Mouse (Mus musculus) thymus, adult 2 months (tissue): ENCODE data around the gene Vamp2. TPM values are rescaled to one million over a fixed set of nuclear protein-coding genes. Genes with fewer than 3 reads are reported as not detected.

Experiments used
- DNase-seq: peaks from one replicate; pipeline ENCODE4 v3.0.0; 2021
- H3K27ac ChIP-seq: fragments of 200-500 bp; 2 replicates; pipeline ENCODE4 v1.5.1; 2012; ENCODE audit warnings: low read length, control low read depth; ENCODE audit not compliant: control insufficient read depth, insufficient read depth
- H3K27me3 ChIP-seq: fragments of 200-500 bp; 2 replicates; pipeline ENCODE4 v1.6.1; 2012; ENCODE audit warnings: mild to moderate bottlenecking, low read length, moderate library complexity, mixed read lengths; ENCODE audit not compliant: control insufficient read depth, insufficient read depth
- H3K36me3 ChIP-seq: fragments of 200-500 bp; 2 replicates; pipeline ENCODE4 v1.6.1; 2012; ENCODE audit warnings: mild to moderate bottlenecking, low read length, moderate library complexity; ENCODE audit not compliant: control insufficient read depth, insufficient read depth
- H3K4me1 ChIP-seq: fragments of 200-500 bp; replicated peaks from 2 replicates; pipeline ENCODE4 v1.6.1; 2012; ENCODE audit warnings: low read length; ENCODE audit not compliant: control insufficient read depth, insufficient read depth
- H3K4me3 ChIP-seq: fragments of 200-500 bp; 2 replicates; pipeline ENCODE4 v1.5.1; 2012; ENCODE audit warnings: mild to moderate bottlenecking, low read length, control low read depth, moderate library complexity; ENCODE audit not compliant: control insufficient read depth, insufficient read depth
- CTCF ChIP-seq: fragments of 200-500 bp; IDR thresholded peaks from 2 replicates; pipeline ENCODE4 v1.5.1; 2012; ENCODE audit warnings: mild to moderate bottlenecking, control low read depth, low read length, moderate library complexity, borderline replicate concordance; ENCODE audit not compliant: control insufficient read depth, poor library complexity, insufficient read depth; ENCODE audit errors: extremely low read depth
- POLR2A ChIP-seq: fragments of 200-500 bp; IDR thresholded peaks from 2 replicates; pipeline ENCODE4 v1.6.1; 2012; ENCODE audit warnings: mild to moderate bottlenecking, low read length, control low read depth, moderate library complexity; ENCODE audit not compliant: control insufficient read depth, poor library complexity, insufficient read depth; ENCODE audit errors: extremely low read depth
- WGBS: fragments of 180-500 bp; shearing (Covaris S2); methylation state at CpG from one replicate; pipeline ENCODE4 v1.1.7; 2018; 5-methylcytosine and 5-hydroxymethylcytosine counted together
- polyA plus RNA-seq: library from polyadenylated mRNA; depleted of rRNA; stranded (reverse); fragments of >200 nt; gene quantifications from 2 replicates; pipeline ENCODE4 v1.2.3, GENCODE M21; 2012

Vamp2 gene
- polyA plus RNA-seq, 1 experiment, result 159 TPM

DNA sequence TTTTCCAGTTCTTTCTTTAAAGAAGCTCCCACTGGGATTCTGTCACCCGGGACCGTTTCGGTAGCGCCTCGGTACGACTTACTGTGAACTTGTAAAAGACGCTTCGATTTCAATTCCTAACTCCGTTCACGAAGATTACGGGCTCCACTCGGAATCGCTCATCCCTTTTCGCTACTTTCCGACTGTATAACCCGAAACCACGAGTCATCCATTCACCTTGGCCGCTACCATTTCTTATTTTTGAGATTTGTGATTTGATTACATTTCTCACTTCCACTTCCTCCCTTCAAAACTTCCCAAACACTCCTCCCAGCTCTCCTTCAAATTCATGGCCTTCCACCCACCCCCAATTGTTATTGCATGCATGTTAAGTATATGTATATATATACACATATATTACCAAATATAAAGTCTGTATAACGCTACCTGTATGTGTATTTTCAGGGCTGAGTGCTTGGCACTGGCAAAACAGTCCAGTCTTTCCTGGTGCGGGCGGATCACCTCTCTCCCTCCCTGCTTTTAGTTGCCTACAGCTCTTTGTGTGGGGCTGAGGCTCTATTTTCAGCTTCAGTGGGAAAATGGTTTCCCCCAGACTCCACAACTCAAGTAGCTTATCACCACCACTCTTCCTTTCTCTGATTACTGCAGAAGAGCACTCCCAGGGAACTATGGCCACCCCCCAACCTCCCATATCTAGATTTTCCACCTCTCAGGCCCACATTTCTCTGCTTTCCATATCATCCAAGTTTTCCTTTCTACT lies 22.9 kb downstream of the Vamp2 start:
- H3K4me3 ChIP-seq, result no peak overlapping the region
- TF ChIP-seq POLR2A (no peak), CTCF (no peak)
- WGBS, result 21% methylated on average over 21 of the region's 21 CpGs
- DNase-seq, result no peak
- H3K27ac ChIP-seq, result no peak overlapping the region
- no peaks in the 10 kb centered on the region for H3K4me1 ChIP-seq
- H3K27me3 ChIP-seq, result no peaks in the 10 kb centered on the region
- H3K36me3 ChIP-seq, result peaks cover 19% of the 10 kb centered on the region

DNA sequence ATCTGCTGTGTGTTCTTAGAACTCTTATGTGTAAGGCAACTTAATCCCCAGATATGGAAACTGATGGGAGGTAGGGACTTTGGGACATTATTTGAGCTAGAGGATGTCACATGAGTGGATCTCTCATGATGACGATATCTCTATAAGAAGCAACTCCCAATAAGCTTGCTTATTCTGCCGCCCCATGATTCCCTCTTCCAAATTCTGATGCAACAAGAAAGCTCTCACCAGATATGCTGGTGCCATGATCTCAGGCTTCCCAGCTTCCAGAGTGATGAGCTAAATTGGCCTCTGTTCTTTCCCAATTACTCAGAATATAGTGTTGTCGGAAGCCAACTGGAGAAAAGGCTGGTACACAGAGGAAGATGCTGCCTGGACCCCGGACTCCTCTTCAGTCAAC lies 23.6 kb downstream of the Vamp2 start:
- no peak overlapping the region for H3K4me3 ChIP-seq
- no peak overlapping the region for H3K27ac ChIP-seq
- TF ChIP-seq POLR2A (no peak), CTCF (no peak)
- peaks cover 16% of the 10 kb centered on the region for H3K36me3 ChIP-seq
- WGBS, result 87% methylated on average over 4 of the region's 4 CpGs
- no peaks in the 10 kb centered on the region for H3K4me1 ChIP-seq
- H3K27me3 ChIP-seq, result no peaks in the 10 kb centered on the region
- no peak for DNase-seq

DNA sequence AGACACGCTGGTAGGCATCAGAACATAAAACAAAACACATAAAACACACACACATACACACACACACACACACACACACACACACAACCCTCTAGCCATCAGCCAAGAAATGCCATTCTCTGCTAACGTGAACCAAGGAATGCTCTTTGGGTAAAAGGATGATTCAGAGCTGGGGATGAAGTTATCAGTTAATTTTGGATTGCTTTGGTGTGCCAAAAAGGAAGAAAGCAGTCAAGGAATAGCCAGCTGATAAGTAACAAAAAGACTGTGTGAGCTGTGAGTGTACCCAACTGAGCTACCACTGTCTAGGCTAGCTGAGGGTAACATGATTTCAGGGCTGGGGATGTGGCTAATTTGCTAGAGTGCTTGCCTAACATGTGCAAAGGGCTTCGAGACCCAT lies 25.7 kb downstream of the Vamp2 start:
- WGBS, result 73% methylated on average over 3 of the region's 3 CpGs
- Histone ChIP-seq H3K4me3 (no peak overlapping the region), H3K27ac (no peak overlapping the region), H3K27me3 (no peaks in the 10 kb centered on the region), H3K36me3 (no peaks in the 10 kb centered on the region; the same call in 1 of the 2 replicates), H3K4me1 (peaks cover 10% of the 10 kb centered on the region)
- TF ChIP-seq CTCF (no peak), POLR2A (no peak)
- DNase-seq, result no peak

- Histone ChIP-seq H3K36me3 (no peaks in the 10 kb centered on the region), H3K27me3 (no peaks in the 10 kb centered on the region), H3K27ac (no peak overlapping the region), H3K4me3 (no peak overlapping the region), H3K4me1 (peaks cover 13% of the 10 kb centered on the region)
- WGBS, result 91% methylated on average over 3 of the region's 3 CpGs
- no peak for TF ChIP-seq CTCF
- no peak for TF ChIP-seq POLR2A
- no peak for DNase-seq
These were observed 26.3 kb downstream of the Vamp2 start for GRCm38 (mm10) chr11:69114621-69115020.

DNA sequence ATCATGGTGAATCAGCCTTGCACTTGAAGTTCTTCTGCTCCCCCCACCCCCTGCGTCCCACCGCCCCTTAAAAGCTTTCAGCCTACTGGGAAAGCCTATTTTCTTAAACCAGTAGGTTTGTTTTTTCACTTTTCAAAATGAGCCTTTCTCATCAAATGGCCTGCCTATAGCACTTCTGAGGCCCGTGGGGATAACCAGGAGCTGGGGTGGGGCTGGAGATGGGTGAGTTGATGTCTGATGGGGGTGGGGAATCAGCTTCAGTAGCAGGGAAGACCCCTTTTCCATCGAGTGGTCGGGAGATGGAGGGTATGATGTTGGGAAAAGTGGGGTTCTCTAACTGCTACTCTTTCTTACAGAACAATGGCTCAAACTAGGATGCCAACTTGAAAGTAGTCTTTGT lies 28.6 kb downstream of the Vamp2 start:
- no peak for DNase-seq
- Histone ChIP-seq H3K4me3 (no peak overlapping the region), H3K27me3 (peaks cover 8% of the 10 kb centered on the region; the same call in 1 of the 2 replicates), H3K36me3 (no peaks in the 10 kb centered on the region), H3K27ac (no peak overlapping the region), H3K4me1 (peaks cover 31% of the 10 kb centered on the region)
- WGBS, result 87% methylated on average over 5 of the region's 5 CpGs
- TF ChIP-seq CTCF (no peak), POLR2A (no peak)

GRCm38 (mm10) chr11:69117737-69118695 lies 29.7 kb downstream of the Vamp2 start:
- Histone ChIP-seq H3K4me3 (peak overlapping the region; percentile 92), H3K4me1 (peaks cover 35% of the 10 kb centered on the region), H3K27ac (peak overlapping the region; percentile 14; the same call in 1 of the 2 replicates), H3K27me3 (peaks cover 13% of the 10 kb centered on the region), H3K36me3 (no peaks in the 10 kb centered on the region)
- peak; percentile 76 for DNase-seq
- TF ChIP-seq CTCF, result no peak
- TF ChIP-seq POLR2A, result no peak
- WGBS, result under 1% methylated on average over 45 of the region's 45 CpGs
